Mouse (Mus musculus) left cerebral cortex, postnatal 36 days (tissue): Measurements from ENCODE around the gene 2010111I01Rik. TPM values are rescaled to one million over a fixed set of nuclear protein-coding genes. Genes with fewer than 3 reads are reported as not detected.

Experiments used
- DNase-seq, 2 experiments: peaks; one replicate each; pipeline ENCODE4 v3.0.0; 2021 to 2022; ENCODE audit warnings: low spot score in 2 of 2, mixed read lengths in 1 of 2
- intact Hi-C: fragments of 180-260 bp; cut with DNase I; formaldehyde crosslinking; loops from one replicate; pipeline ENCODE4 v1.15.1; 2025
- total RNA-seq, 2 experiments: library from RNA; stranded (reverse); gene quantifications; 2 replicates each; pipeline ENCODE4 v1.2.3; 2021

Gene 2010111I01Rik
- total RNA-seq, 2 experiments from 2014 or later: 93.2 to 121 TPM

DNA sequence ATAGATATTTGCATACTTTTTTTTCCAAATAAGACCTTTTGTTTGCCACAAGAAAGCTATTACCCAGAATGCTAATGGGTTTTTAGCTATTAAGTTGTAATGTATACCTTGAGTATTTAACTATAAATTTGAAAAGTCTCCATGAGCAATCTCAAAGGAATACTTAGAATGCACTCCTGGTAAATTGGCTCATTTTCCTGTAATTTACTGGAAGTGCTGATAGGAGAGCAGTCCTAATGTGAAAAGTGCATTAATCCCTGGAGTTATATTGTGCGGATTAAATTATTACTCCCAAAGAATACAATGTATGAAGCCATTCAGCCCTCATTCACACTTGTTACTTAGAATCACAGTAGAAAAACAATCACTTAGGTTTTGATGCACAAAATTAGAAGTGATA lies 49.7 kb downstream of the 2010111I01Rik start:
- intact Hi-C loops: no loop called here

DNA sequence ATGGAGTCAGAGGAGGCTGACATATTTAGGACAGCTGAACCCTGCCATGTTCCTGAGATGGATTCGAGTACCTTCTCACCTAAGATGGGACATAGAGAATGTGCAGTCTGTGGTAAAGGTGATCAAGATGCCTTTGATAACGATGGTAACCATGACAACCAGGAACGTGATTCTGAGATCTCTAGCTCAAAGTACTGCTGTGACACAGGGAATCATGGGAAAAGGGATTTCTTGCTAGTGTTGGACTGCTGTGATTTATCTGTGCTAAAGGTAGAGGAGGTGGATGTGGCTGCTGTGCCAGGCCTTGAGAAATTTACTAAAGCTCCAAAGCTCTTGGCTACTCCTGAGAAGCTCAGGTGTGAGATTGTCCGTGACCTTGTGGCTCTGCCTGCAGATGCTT lies 50.7 kb downstream of the 2010111I01Rik start:
- intact Hi-C loops: no loop called here
- DNase-seq: no peak

More for the DNA sequence above, 49.7 kb downstream of the 2010111I01Rik start:
- no peak for DNase-seq

DNA sequence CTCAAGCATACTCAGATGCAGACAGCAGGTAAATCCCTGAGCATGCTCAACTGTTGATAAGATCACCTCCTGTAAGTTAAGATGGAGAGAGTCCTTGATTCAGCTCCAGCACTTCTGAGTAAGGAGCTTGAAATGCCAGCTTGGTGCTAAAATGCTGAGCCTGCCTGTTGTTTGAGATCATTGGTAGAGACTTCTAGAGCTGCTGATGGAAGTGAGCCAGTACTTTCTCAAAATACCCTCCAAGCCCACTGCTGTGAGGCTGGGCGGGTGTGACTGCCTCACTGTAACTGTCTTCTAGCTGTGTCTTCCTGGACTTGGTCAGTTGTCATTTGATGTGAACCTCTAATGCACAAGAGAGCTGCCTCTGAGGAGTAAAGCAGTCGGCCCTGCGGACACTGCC lies 51.4 kb downstream of the 2010111I01Rik start:
- intact Hi-C loops: no loop called here
- DNase-seq: peak; percentile 55 to 66

DNA sequence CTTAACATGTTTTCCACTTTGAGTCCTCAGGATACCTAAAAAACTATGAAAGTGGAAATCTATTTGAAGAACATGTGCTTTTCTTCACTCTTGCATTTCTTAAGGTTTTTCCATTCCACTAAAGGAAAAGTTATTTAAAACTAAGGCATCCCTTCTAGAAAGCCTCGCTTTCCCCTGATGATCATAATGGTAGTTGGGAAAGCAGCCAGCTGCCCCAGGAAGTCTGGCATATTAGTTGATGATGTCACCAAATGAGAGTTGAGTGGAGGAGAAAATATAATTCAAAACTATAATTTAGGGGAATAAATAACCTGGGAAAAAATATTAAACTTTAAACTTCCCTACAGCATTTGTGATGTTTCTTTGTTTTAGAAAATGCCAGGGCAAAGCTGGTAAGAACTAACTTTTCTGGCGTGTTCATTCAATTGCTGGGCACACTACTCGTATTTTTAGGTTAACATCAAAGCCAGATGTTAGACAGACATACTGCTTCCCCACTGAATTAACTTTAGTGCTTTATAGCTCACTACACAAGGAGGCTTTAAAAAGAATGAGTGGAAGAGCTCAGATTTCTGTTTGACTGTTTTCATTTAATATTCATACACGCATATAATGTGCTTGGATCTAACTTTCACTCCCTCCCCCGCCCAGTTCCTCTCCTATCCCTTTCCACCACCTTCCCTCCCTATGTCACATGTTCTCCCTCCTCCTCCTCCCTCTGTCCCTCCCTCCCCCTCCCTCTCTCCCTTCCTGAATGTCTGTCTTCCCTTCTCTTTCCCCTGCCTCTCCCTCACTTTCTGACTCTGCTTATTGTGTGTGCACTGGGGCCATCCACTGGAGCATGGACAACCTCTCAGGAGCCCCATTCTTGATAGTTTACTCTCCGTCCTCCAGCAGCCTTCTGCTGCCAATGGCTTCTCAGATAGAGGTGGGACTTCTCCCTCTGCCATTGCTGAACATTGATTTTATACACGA lies 58.8 kb downstream of the 2010111I01Rik start:
- intact Hi-C loops: no loop called here
- no peak for DNase-seq

DNA sequence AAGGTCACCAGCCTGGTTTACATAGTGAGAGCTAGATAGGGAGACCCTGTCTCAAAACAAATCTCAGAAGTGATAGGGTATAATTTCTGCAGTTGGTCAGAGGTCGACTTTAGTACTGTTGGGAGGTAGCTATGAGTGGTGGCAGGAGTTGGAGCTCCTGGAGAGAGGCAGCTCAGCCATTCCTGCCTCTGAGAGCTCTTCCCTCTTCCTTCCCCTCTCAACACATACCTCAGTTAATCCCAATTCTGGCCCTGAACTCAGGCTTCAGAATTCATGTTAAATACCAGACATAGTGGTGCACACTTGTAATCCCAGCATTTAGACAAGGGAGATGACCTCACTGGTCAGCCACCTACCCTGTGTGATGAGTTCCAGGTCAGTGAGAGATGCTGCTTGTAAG lies 65.3 kb downstream of the 2010111I01Rik start:
- DNase-seq: no peak
- intact Hi-C loops: loop anchor here (5.0 to 10.0 kb wide), 2 partner anchors 65 to 103 kb away; partner anchors contain the start of gene 2010111I01Rik

DNA sequence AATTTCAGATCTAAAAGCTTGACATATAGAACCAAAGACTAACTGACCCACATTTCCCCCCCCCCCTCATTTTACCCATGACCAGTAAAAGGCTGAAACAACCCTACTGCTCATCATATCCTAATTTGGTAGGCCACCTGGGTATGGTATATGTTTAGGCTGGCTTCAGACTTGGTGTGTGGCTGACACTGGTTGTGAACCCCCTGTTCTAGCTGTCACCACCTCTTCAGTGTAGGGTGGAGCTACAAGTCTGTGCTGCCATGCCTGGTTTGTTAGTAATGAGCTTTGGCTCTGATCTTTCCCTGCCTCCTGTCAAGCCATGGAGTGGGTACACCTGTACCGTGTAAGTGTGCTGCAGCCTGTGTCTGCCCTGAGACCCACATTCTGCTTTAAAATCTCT lies 66.6 kb downstream of the 2010111I01Rik start:
- intact Hi-C loops: loop anchor here (5.0 to 10.0 kb wide), 2 partner anchors 66 to 104 kb away; partner anchors contain the start of gene 2010111I01Rik
- no peak for DNase-seq

DNA sequence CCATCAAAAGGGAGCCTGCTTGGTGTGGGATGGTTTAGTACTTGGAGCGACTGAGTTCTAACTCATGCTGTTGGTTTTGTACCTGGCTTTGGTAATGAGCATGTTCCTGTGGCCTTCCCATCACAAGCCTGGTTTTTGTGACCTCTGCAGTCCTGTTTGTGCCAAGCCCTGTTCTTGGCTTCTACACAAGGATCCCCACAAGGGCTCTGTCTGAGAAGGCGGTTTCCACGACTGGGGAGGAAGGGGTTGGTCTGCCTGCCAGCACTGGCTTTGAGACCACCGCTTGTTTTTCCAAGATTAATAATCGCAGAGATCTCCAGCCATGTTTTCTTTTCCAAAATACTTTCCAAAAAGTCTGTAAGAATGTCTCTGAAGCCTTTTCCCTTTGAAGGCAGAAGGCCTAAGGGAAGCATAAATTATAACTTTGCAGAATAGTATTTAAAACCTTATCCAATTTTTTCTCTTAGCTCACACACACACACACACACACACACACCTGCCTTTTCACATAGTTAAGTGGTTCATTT lies 67.7 kb downstream of the 2010111I01Rik start:
- no peak for DNase-seq
- intact Hi-C loops: loop anchor here (5.0 to 10.0 kb wide), 2 partner anchors 68 to 105 kb away; partner anchors contain the start of gene 2010111I01Rik

DNA sequence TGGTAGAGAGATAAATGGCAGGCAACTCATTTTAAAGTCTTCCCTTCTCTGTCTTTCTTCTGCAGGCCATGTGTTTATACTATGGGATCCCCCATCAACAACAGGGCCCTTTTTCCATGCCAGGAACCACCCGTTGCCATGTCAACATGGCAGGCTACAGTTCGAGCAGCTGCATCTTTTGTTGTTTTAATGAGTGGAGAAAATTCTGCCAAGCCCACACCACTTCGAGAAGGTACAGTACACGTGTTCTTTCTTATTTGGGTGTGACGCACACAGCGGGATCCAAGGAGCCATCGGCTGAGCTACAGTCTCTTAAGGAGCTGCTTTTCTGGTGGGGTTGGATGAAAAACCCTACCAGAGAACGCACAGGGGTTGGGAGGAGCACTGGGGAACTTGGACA lies 68.3 kb downstream of the 2010111I01Rik start:
- no peak for DNase-seq
- intact Hi-C loops: loop anchor here (5.0 to 10.0 kb wide), 2 partner anchors 68 to 106 kb away; partner anchors contain the start of gene 2010111I01Rik

DNA sequence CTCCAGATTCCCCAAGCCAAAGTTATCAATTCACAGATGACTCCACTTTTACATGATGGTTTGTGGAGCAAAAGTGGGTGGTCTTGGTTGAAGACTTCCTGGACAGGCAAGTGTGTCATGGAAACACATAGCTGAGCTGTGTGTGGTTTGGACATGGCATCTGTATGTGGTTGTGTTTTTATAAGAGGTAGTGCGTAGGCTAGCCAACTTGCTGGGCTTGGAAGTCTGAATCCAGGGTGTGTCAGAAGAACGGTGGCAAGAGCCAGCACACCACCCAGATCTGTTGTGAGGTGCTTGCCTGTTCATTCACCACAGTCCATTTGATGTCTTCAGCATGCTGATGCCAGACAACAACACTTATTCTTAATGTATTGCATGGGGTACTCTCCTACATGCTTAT lies 68.7 kb downstream of the 2010111I01Rik start:
- intact Hi-C loops: loop anchor here (5.0 to 10.0 kb wide), 2 partner anchors 69 to 106 kb away; partner anchors contain the start of gene 2010111I01Rik
- no peak for DNase-seq

DNA sequence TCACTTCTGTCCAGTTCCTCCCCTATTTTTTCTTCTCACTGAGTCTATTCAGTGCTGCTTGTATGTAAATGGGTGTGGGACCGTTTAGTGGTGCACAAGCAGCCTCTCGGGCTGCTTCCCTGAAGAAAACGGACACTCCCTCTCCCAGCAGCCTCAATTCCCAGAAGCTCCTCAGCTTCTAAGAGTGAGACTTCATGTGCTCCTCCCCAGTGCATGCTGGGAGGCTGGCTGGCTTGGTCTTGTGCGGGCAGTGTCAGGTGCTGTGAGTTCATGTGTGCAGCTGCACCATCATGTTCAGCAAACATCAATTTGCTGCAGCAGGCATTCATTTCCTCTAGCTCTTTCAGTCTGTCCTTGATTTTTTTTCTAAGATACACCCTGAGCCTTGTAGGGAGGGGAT lies 70.0 kb downstream of the 2010111I01Rik start:
- intact Hi-C loops: loop anchor here (5.0 to 10.0 kb wide), 2 partner anchors 70 to 107 kb away; partner anchors contain the start of gene 2010111I01Rik
- no peak for DNase-seq

DNA sequence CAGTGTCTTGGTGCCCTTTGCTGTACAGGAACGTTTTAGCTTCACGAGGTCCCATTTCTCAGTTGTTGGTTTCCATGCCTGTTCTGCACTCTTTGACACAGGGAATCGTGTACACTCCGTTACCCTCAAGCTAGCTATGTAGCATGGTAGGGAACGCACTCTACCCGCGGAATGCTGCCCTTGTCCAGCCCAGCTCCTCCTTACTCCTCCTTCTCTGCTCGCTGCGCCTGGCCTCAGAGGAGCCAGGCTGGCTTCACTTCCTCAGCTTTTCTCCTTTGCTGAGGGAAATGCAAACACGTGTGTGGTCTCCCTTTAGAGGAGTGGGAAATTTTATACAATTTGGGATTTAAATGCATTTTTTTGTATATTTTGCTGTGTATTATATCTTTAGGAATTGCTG lies 73.2 kb downstream of the 2010111I01Rik start:
- intact Hi-C loops: loop anchor here (10.0 kb wide), 1 partner anchor 73 kb away; the partner anchor contains the start of gene 2010111I01Rik
- no peak for DNase-seq

DNA sequence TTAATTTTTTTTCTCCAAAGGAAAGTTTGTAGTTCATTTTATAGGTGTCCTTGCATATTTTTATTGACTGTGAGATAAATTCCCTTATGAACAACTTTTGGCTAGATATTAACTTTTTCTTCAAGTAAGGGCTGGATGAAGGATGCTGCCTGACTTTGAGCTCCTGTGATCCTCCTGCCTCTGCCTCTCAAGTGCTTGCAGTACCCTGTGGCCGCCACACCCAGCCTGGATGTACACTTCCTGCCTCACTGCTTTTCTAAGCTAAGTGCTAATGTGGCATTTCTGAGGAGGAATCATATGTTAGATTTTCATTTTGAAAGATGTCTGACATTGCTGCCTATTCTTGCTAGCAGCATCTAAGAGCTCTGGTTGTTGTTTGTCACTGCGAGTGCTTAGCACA lies 73.7 kb downstream of the 2010111I01Rik start:
- intact Hi-C loops: loop anchor here (10.0 kb wide), 1 partner anchor 74 kb away; the partner anchor contains the start of gene 2010111I01Rik
- DNase-seq: no peak

DNA sequence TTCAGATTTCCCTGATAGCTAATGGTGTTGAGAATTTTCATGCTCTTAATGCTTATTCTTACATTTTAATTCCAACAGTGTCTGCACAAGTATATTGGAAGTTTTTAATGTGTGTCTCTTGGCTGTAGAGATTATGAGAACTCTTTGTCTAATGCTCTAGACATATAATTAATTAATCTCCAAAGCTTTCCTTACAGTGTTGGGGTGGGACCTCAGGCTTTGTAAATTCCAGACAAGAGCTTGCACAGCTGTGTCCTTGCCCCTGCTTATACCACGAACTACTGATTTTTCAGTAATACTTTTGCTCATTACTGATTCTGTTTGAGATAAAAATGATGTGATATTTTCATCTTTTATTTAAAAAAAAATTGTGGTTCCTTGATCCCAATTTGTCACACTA lies 74.2 kb downstream of the 2010111I01Rik start:
- intact Hi-C loops: loop anchor here (10.0 kb wide), 1 partner anchor 74 kb away; the partner anchor contains the start of gene 2010111I01Rik
- no peak for DNase-seq

DNA sequence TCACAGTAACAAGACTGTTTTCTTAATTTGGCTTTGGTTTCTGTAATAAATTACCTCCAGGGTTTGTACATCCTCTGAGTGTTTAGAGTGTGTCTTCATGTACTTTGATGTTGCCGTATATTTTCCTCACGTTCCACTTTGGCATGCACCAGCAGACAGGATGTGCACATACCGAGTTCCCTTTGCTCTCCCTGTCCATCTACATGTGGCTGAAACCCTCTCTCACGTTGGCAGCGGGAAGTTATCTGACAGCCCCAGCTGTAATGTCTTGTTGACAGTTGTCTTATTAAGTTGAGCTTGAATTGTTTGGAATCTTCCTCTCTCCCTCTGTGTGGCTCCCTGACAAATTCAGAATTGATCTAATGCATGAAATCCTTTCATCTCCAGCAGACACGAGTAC lies 74.6 kb downstream of the 2010111I01Rik start:
- DNase-seq: no peak
- intact Hi-C loops: loop anchor here (10.0 kb wide), 1 partner anchor 75 kb away; the partner anchor contains the start of gene 2010111I01Rik

DNA sequence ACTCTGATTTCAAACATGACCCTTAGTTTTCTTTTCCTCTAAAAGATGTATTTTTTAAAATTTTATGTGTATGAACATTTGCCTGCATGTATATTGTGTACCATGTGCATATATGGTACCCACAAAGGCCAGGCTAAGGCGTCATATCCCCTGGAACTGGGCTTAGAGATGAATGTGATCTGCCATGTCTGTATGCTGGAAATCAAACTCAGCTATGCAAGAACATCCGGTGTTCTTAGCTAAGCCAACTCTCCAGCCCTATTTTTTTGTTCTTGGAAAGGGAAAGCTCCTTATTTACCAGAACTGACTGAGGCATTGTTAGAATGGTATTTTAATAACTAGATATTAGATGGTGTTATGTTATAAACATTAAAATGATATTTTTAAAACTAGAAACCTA lies 75.2 kb downstream of the 2010111I01Rik start:
- DNase-seq: no peak
- intact Hi-C loops: loop anchor here (10.0 kb wide), 2 partner anchors 75 to 215 kb away; partner anchors contain the start of gene 2010111I01Rik

DNA sequence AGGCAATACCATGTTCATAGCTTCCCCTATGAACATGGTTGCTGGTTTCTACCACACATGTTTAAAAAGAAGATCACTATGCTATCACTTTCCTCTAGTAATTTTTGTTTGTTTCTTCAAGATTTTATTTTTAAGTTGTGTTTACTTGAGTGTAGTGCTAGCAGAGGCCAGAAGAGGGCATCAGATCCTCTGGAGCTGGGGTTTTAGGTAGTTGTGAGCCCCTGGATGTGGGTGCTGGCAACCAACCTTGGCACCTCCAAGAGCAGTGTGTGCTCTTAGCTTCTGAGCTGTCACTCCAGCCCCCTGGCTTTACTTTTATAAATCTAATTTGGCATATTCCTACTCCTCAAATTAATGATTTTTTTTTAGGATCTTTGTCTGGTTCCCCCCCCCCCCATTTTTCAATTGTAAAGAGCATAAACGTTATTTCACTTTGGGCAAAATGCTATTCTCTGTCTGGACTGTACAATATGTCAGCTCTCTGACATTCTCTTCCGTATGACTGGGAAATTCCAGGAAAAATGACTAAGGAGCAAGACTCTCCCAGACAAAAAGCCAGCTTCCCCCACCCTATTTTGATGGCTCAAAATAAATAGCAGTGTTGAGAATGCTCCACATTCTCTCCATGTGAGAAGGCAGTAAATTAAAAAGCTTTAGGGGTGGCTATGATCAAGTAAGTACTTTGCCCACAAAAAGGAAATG lies 81.0 kb downstream of the 2010111I01Rik start:
- DNase-seq: no peak
- intact Hi-C loops: loop anchor here (2.0 to 10.0 kb wide), 2 partner anchors 209 to 285 kb away; no protein-coding TSS in a partner anchor

DNA sequence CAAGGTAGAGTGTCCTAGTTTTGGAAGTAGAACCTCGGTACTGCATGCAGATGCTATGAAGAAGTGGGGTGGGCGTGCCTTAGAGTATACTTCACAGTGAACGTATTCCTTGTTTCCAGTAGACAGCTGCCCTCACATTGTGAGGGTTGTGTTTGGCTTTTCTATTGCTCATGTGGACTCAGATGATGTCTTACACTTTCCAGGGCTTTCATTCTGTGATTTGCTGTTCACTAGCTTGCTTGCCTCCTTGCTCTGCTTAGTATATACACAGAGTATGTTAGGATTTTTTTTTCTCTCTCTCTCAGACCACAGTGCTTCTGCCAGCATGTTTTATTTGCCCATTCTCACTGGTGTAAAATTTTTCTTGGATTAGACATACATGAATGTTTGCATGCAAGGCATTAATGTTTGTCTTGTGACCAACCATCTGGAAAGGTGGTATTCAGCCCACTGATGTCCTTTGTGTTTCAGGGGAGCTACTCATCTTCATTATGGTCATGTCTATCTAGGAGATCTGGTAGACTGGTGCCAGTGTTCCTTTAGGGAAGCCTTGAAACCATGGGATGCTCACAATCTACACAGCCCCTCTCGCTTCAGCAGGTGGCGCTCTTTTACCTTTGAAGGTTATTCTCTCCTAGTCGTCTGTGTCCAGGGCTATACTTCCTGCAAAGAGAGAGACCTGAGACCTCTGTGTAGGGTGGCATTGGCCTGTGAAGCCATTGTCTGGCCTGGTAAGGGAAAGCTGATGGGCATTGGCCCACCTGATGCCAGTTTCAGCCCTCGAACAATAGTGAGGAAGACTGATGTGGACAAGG lies 81.7 kb downstream of the 2010111I01Rik start:
- intact Hi-C loops: loop anchor here (2.0 to 10.0 kb wide), 2 partner anchors 208 to 284 kb away; no protein-coding TSS in a partner anchor
- DNase-seq: peak; percentile 67 to 69

DNA sequence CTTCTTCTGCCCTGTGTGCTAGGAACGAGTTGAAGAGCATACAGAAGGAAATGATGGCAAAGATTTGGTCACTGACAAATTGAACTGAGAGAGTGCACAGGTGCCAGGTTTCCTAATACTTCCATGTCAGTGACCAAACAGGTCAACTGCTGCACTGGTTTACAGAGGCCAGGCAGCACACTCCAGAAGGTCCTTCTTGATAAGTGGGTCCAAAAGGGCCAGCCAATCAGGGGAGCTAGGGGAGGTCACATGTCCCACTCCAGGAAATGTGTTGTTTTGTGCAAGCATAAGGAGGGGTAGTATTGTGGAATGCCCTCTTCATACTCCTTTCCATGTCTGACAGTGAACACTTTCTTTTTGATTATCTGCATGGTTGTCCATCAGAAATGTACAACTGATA lies 99.0 kb downstream of the 2010111I01Rik start:
- no peak for DNase-seq
- intact Hi-C loops: no loop called here
